Mouse (Mus musculus) liver, embryonic 13.5 days (tissue): Measurements from ENCODE around the gene Pde4b. TPM values are rescaled to one million over a fixed set of nuclear protein-coding genes. Genes with fewer than 3 reads are reported as not detected.

Experiments used
- ATAC-seq: fragments of 200-750 bp; cut with Nextera tagmentation; 2 replicates; pipeline ENCODE4 v1.8.0; 2017; ENCODE audit warnings: low read depth, mild to moderate bottlenecking, moderate number of reproducible peaks, moderate library complexity
- DNase-seq: peaks from one replicate; pipeline ENCODE4 v3.0.0; 2022
- H3K27ac ChIP-seq: fragments of 300-500 bp; sonication (generic); 2 replicates; pipeline ENCODE4 v1.5.1; 2015; ENCODE audit warnings: moderate library complexity, mild to moderate bottlenecking, inconsistent platforms
- H3K27me3 ChIP-seq: fragments of 300-500 bp; sonication (generic); 2 replicates; pipeline ENCODE4 v1.6.1; 2015; ENCODE audit warnings: mild to moderate bottlenecking, inconsistent platforms
- H3K36me3 ChIP-seq: fragments of 300-500 bp; sonication (generic); 2 replicates; pipeline ENCODE4 v1.6.1; 2015; ENCODE audit warnings: mild to moderate bottlenecking, inconsistent platforms
- H3K4me1 ChIP-seq: fragments of 300-500 bp; sonication (generic); replicated peaks from 2 replicates; pipeline ENCODE4 v1.6.1; 2015; ENCODE audit warnings: inconsistent platforms
- H3K4me2 ChIP-seq: fragments of 300-500 bp; sonication (generic); 2 replicates; pipeline ENCODE4 v1.6.1; 2015; ENCODE audit warnings: inconsistent platforms, mild to moderate bottlenecking, moderate library complexity
- H3K4me3 ChIP-seq: fragments of 300-500 bp; sonication (generic); replicated peaks from 2 replicates; pipeline ENCODE4 v1.5.1; 2015; ENCODE audit warnings: mild to moderate bottlenecking, inconsistent platforms
- H3K9ac ChIP-seq: fragments of 300-500 bp; sonication (generic); 2 replicates; pipeline ENCODE4 v1.6.1; 2015; ENCODE audit warnings: mild to moderate bottlenecking, inconsistent platforms
- H3K9me3 ChIP-seq: fragments of 300-500 bp; sonication (generic); replicated peaks from 2 replicates; pipeline ENCODE4 v1.6.1; 2016; ENCODE audit warnings: inconsistent platforms
- WGBS: fragments of 180-500 bp; shearing (Covaris S2); methylation state at CpG from one replicate; pipeline ENCODE4 v1.1.7; 2015; ENCODE audit not compliant: insufficient replicate concordance; 5-methylcytosine and 5-hydroxymethylcytosine counted together
- polyA plus RNA-seq: library from polyadenylated mRNA; unstranded; fragments of >200 nt; fragmentation: Nextera tagmentation; extraction: Ambion mirVana; gene quantifications from 2 replicates; pipeline ENCODE4 v1.2.1, GENCODE M21; 2015

The Pde4b gene
- polyA plus RNA-seq, 1 experiment from 2014 or later = 2.2 TPM

DNA sequence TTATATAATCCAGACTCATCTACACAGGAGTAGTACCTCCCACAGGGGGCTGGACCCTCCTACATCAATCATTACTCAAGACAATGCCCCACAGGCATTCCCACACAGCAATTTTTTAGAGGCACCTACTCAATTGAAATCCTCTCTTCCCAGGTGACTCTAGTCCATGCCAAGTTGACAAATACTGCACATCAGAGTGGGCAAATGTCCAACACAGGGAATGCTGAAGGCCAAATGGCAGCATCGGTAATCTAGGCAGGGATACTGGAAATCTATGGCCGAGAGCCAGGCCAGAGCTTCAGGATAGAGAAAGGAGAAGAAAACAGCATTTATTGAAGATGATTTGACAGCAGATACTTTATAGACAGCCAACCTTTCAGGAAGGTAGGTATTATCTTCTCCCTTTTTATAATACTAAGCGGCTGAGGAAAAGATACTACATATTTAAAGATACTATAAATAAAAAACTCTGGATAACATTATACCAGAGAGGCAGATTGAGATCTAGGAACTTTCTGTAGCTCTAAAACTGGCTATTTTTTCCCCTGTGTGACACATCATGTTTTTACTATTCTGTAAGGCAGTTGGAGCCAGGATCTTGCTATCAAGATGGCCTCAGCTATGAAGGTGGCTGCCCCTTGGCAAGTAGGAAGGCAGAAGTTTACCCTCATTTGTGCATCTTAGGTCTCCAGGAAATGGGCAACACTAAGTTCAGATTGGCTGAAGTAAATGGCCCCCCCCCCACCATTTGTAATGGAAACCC, 266.5 kb downstream of the Pde4b start:
- no peak overlapping the region for H3K9ac ChIP-seq
- H3K36me3 ChIP-seq = no peaks in the 10 kb centered on the region
- no peaks in the 10 kb centered on the region for H3K4me1 ChIP-seq
- ATAC-seq = no peak
- 64% methylated on average over 3 of the region's 3 CpGs for WGBS
- no peak overlapping the region for H3K4me2 ChIP-seq
- no peak overlapping the region for H3K27ac ChIP-seq
- H3K4me3 ChIP-seq = no peak overlapping the region
- H3K9me3 ChIP-seq = no peaks in the 10 kb centered on the region
- DNase-seq = no peak
- H3K27me3 ChIP-seq = no peaks in the 10 kb centered on the region

DNA sequence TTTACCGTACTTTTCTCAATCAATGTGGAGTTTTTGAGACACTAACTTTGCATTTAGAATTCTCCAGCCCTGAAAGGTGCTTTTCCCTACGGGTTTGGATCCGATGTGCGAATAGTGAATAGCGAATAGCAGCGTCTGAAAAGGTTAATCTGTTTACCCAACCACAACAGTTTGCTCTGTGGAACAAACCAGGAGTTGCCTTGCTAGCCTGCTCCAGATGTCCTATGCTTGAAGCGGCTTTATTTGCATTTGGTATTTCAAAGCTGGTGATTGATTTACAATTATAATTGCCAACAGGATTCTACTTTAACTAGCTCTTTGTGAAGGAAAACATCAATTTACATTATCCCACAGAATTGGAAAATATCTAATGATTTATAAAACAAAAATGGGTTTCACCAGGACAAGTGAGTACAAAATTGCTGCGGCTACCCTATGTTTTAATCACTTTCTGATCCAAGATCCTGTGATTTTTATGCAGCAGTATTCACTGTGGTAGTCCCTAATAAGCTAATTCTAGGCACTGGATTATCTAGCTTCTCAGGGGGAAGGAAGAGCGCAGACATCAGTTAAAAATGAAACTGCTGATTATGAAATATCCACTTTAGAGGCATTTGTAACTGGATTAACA, 280.9 kb downstream of the Pde4b start:
- WGBS = 46% methylated on average over 9 of the region's 9 CpGs
- no peak for ATAC-seq
- H3K4me2 ChIP-seq = no peak overlapping the region

DNA sequence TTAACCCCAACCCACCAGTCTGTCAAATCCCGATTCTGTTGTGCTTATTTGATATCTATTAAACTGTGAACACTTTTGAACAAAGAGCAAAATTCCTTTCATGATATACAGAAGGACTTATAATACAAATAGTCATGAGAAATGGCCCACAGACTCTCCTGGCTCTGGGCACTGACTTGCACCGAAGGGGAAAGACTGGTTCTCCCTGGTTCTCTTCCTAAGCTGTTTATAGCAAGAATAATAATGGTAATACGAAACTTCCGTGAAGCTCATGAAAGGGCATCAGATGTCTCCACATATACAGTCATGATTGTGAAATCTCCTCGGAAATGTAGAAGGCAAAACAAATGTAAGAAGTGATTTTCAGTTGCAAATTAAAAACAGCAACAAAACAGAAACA, 287.3 kb downstream of the Pde4b start:
- WGBS = 58% methylated on average over 5 of the region's 5 CpGs
- Histone ChIP-seq H3K4me1 (no peaks in the 10 kb centered on the region), H3K4me3 (no peak overlapping the region), H3K27ac (no peak overlapping the region), H3K9me3 (no peaks in the 10 kb centered on the region), H3K4me2 (no peak overlapping the region), H3K27me3 (no peaks in the 10 kb centered on the region), H3K36me3 (no peaks in the 10 kb centered on the region), H3K9ac (no peak overlapping the region)
- no peak for DNase-seq
- ATAC-seq = no peak

More for the DNA sequence above, 280.9 kb downstream of the Pde4b start:
- DNase-seq = no peak
- H3K4me1 ChIP-seq = no peaks in the 10 kb centered on the region
- no peaks in the 10 kb centered on the region for H3K27me3 ChIP-seq
- H3K36me3 ChIP-seq = no peaks in the 10 kb centered on the region
- H3K9ac ChIP-seq = no peak overlapping the region
- H3K4me3 ChIP-seq = no peak overlapping the region
- no peak overlapping the region for H3K27ac ChIP-seq
- H3K9me3 ChIP-seq = no peaks in the 10 kb centered on the region

DNA sequence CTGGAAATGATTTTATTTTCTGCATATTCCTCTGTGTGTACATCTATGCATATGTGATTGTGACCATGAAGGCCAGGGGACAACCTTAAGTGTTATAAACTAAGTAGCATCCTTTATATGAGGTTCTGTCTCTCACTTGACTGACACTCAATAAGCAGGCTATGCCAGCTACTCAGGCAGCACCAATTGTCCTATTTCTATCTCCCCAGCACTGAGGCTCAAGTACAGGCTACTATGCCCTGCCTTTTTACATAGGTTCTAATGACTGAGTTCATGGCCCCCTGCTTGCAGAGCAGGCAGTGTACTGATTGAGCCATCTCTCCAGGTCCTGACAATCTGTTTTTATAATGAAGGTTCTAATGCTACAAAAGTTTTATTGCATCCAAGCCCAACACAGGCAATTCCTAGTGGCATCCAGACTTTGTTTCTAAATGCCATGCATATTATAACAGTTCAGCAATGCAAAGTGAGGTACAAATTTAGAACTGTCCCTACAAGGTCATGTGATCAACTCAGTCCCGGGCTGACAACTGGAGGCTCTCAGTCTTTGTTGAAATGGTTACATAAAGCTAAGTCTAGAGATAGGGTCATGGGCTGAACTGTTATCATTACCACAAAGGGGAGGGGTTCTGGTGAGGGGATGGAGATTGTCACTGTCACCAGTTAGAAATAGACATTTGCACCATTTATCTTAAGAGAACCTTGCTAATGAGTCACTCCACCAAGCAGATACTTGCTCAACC, 295.6 kb downstream of the Pde4b start:
- H3K9me3 ChIP-seq = no peaks in the 10 kb centered on the region
- H3K4me2 ChIP-seq = no peak overlapping the region
- no peak for ATAC-seq
- 47% methylated on average over 1 of the region's 1 CpGs for WGBS
- H3K27me3 ChIP-seq = no peaks in the 10 kb centered on the region
- no peaks in the 10 kb centered on the region for H3K36me3 ChIP-seq
- H3K4me3 ChIP-seq = no peak overlapping the region
- no peaks in the 10 kb centered on the region for H3K4me1 ChIP-seq
- no peak overlapping the region for H3K9ac ChIP-seq
- DNase-seq = no peak
- H3K27ac ChIP-seq = no peak overlapping the region

DNA sequence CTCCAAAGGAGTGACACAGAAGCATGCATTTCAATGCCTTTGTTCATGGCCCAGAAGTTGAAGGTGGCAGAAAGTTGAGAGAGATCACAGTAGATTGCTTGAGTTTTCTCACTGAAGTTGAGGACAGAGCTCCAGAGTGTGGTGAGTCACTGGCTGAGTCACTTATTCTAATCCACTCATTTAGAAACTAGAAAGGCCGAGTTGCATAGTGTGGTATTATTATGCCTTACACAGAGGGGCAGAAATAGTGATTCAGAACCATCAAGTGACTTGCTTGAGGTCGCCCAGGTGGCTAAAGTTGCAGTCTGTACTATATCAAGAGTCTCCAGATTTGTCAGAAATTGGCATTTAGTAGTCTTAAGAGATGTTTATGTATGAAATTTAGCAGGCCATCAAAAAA, 306.3 kb downstream of the Pde4b start:
- Histone ChIP-seq H3K4me3 (no peak overlapping the region), H3K27ac (no peak overlapping the region), H3K9ac (no peak overlapping the region), H3K36me3 (no peaks in the 10 kb centered on the region), H3K27me3 (no peaks in the 10 kb centered on the region), H3K4me1 (no peaks in the 10 kb centered on the region), H3K9me3 (no peaks in the 10 kb centered on the region), H3K4me2 (no peak overlapping the region)
- ATAC-seq = no peak
- DNase-seq = no peak
- 33% methylated on average over 2 of the region's 2 CpGs for WGBS

DNA sequence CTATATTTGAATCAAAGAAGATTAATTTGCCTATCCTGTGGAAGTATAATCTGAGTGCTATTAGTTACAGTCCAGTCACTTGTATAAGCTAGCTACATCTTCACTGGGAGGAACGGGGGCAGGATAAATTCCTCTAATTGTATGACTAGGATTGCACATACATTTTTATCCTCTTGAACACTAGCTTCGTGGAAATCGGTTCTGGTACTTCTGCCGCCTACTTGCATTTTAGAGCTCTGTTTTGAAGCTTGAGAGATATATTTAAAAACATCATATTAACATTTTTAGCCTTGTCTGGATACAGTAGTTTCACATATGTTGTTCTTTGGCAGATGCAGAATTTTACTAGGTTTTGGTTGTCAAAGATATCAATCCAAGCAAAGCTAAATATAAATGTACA, 310.0 kb downstream of the Pde4b start:
- ATAC-seq = no peak
- no peak overlapping the region for H3K9ac ChIP-seq
- H3K27me3 ChIP-seq = no peaks in the 10 kb centered on the region
- no peak for DNase-seq
- no peaks in the 10 kb centered on the region for H3K36me3 ChIP-seq
- 67% methylated on average over 4 of the region's 4 CpGs for WGBS
- no peak overlapping the region for H3K27ac ChIP-seq
- H3K9me3 ChIP-seq = no peaks in the 10 kb centered on the region
- no peak overlapping the region for H3K4me2 ChIP-seq
- H3K4me3 ChIP-seq = no peak overlapping the region
- H3K4me1 ChIP-seq = no peaks in the 10 kb centered on the region

DNA sequence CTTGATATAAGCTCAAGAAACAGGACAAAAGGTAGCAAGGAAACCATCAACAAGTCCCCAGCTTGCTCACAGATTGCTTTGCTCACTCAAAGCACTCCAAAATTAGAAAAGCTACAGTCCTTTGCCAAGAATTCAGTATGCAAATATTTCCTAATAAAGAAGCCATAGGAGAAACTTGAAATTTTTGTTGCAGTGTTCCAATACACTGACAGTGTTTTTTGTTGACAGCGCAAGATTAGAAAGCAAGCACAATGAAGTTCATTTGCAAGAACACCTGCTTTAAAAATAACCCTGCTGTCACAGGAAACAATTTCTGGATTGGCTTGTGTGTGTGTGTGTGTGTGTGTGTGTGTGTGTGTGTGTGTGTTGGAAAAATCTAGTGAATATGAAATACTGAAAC, 311.2 kb downstream of the Pde4b start:
- Histone ChIP-seq H3K36me3 (no peaks in the 10 kb centered on the region), H3K9me3 (no peaks in the 10 kb centered on the region), H3K4me3 (no peak overlapping the region), H3K27me3 (no peaks in the 10 kb centered on the region), H3K27ac (no peak overlapping the region), H3K4me1 (no peaks in the 10 kb centered on the region), H3K9ac (no peak overlapping the region), H3K4me2 (no peak overlapping the region)
- no peak for ATAC-seq
- DNase-seq = no peak
- WGBS = 82% methylated on average over 1 of the region's 1 CpGs

DNA sequence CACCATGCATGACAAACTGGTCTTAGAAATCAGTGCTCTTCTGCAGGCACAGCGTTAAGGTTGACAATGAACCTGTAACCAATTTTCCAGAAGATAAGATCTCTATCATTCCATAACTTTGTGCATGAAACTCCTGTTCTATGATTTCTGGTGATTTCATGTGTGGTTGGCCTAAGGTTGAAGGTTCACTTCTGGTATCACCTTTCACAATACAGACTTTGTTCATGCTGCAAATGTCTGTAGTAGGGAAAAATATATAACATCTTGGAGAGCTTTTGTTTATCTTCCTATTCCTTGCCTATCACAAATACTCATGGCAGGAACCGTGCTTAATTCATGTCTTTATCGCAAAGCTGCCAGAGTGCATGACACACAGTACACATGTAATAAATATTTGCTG, 319.5 kb downstream of the Pde4b start:
- H3K9me3 ChIP-seq = no peaks in the 10 kb centered on the region
- ATAC-seq (no peak), DNase-seq (no peak)
- no peaks in the 10 kb centered on the region for H3K4me1 ChIP-seq
- H3K4me2 ChIP-seq = no peak overlapping the region
- no peaks in the 10 kb centered on the region for H3K27me3 ChIP-seq
- no peaks in the 10 kb centered on the region for H3K36me3 ChIP-seq
- H3K9ac ChIP-seq = no peak overlapping the region
- no peak overlapping the region for H3K4me3 ChIP-seq
- no peak overlapping the region for H3K27ac ChIP-seq
- WGBS = 66% methylated on average over 3 of the region's 3 CpGs

DNA sequence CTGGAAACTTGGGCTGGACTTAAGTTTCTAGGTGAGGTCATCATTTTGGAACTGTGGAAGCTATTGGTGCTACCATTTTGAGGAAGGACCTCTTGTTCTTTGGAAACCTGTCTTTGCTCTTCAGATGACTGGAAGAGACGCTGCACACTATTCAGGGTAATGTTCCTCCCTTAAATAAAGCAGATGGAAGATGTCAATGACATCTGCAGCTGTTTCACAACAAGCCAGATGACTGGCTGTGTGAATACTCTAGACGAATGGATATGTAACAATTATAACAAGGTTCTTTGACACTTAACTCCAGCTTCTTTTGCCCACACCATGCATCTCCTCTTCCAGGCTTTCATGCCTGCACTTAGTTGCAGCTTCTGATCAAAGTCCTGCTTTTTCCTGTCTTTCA, 320.8 kb downstream of the Pde4b start:
- DNase-seq (no peak), ATAC-seq (no peak)
- Histone ChIP-seq H3K4me2 (no peak overlapping the region), H3K9ac (no peak overlapping the region), H3K4me1 (no peaks in the 10 kb centered on the region), H3K27me3 (no peaks in the 10 kb centered on the region), H3K4me3 (no peak overlapping the region), H3K9me3 (no peaks in the 10 kb centered on the region), H3K36me3 (no peaks in the 10 kb centered on the region), H3K27ac (no peak overlapping the region)
- WGBS = 45% methylated on average over 2 of the region's 2 CpGs

DNA sequence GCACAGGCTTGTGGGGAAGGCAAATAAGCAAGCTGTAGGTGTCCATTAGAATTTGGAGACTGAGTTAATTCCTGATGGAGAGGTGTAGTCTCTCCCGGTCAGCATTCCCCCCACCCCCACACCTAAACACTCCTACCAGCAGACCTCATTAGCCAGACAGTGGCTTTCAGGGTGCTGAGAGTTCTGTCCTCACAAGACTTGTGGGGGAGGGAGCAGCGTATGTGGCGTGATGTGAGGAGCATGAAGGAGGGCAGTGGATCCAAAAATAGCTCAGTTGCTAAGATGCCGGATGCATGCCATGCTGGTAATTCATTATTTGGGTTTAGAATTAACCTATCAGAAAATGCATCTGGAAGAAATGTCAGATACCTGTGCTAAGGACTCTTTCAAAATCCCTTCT, 321.6 kb downstream of the Pde4b start:
- Histone ChIP-seq H3K4me2 (no peak overlapping the region), H3K27me3 (no peaks in the 10 kb centered on the region), H3K9ac (no peak overlapping the region), H3K27ac (no peak overlapping the region), H3K4me3 (no peak overlapping the region), H3K36me3 (no peaks in the 10 kb centered on the region), H3K9me3 (no peaks in the 10 kb centered on the region), H3K4me1 (no peaks in the 10 kb centered on the region)
- WGBS = 47% methylated on average over 4 of the region's 4 CpGs
- DNase-seq (no peak), ATAC-seq (no peak)

DNA sequence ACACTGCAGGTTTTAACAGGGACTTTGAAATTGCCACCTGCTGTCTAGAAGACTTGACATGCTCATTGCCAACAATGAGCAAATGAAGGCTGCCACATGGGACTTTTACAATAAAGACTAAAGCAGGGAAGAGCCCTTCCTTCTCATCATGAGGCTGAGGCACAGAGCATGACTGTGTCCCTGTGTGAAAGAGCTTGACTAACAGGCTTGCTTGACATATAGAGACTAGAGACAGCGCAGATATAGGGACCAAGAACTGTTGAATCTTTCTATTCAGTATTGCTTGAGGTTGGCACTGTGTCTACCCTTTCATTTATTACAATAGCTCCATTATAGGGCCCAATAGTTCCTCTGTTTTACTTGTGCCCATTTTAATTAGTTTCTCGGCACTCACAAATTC, 325.8 kb downstream of the Pde4b start:
- H3K9ac ChIP-seq = no peak overlapping the region
- 71% methylated on average over 2 of the region's 2 CpGs for WGBS
- H3K27ac ChIP-seq = no peak overlapping the region
- H3K36me3 ChIP-seq = no peaks in the 10 kb centered on the region
- ATAC-seq (no peak), DNase-seq (no peak)
- no peaks in the 10 kb centered on the region for H3K27me3 ChIP-seq
- no peaks in the 10 kb centered on the region for H3K4me1 ChIP-seq
- H3K9me3 ChIP-seq = no peaks in the 10 kb centered on the region
- no peak overlapping the region for H3K4me2 ChIP-seq
- H3K4me3 ChIP-seq = no peak overlapping the region
